In genomic region chr9:31321526-31321925, GRCm38 (mm10) we compare ENCODE assay signal across 18 mouse cellular contexts. TPM values are rescaled to one million over a fixed set of nuclear protein-coding genes. Genes with fewer than 3 reads are reported as not detected.
DNase-seq lines count a peak whose midpoint lies in the region; ATAC-seq and TF ChIP-seq lines count a peak whose summit lies in the region.
"Had no signal": no experiment of that assay in that cellular context is flagged by ENCODE, and none has a peak within 500 bp of the region (broad histone marks: within the 10 kb centered on the region; RNA-seq: fewer than 3 reads in every experiment).

No protein-coding gene starts in this region.

- H3K4me3 ChIP-seq in heart, embryonic 13.5 days, result no peak overlapping the region
- no peak overlapping the region for H3K4me3 ChIP-seq in lung, postnatal 0 days (ENCODE audit: low read depth, low read length)

- peak; percentile 84 for TF ChIP-seq EP300 in lung, postnatal 0 days (IDR thresholded peaks at IDR 0.05)

- no peaks in the 10 kb centered on the region for H3K27me3 ChIP-seq in heart, embryonic 13.5 days (replicated peaks)
- H3K27me3 ChIP-seq in lung, postnatal 0 days (replicated peaks; ENCODE audit: insufficient read depth, low read length), result no peaks in the 10 kb centered on the region

- WGBS in heart, embryonic 13.5 days, result 35% methylated on average over 4 of the region's 4 CpGs
- WGBS in lung, postnatal 0 days, result 38% methylated on average over 4 of the region's 4 CpGs

- no peaks in the 10 kb centered on the region for H3K9me3 ChIP-seq in heart, embryonic 13.5 days
- no peaks in the 10 kb centered on the region for H3K9me3 ChIP-seq in lung, postnatal 0 days (ENCODE audit: low read length)

- DNase-seq in heart, adult 8-10 months (ENCODE audit: low spot score), result no peak
- peak; percentile 36 for DNase-seq in urinary bladder, postnatal 14 days (ENCODE audit: low spot score)
- DNase-seq in urinary bladder, postnatal 25 days (ENCODE audit: low spot score), result no peak
- peak; percentile 74 for DNase-seq in lung, postnatal 0 days (ENCODE audit: low spot score)
- DNase-seq in spleen, adult 12 weeks (ENCODE audit: low spot score), result no peak
- no peak for DNase-seq in retina, embryonic 14.5 days (ENCODE audit: low spot score)
- DNase-seq: adrenal gland, postnatal 10 days; cerebellum, adult 9-10 months; forebrain, postnatal 0 days; heart, adult 18-20 months; heart, postnatal 10 days; kidney, adult 11 months; kidney, postnatal 10 days; retina, postnatal 1 day; thymus, postnatal 25 days had no signal

- no peak for ATAC-seq in heart, embryonic 13.5 days (ENCODE audit: extremely low read depth, insufficient number of reproducible peaks, low FRiP score, low TSS enrichment)
- peak; percentile 88 for ATAC-seq in lung, postnatal 0 days
- ATAC-seq: forebrain, postnatal 0 days; hindbrain, embryonic 16.5 days had no signal

- no peak for TF ChIP-seq CTCF in lung, postnatal 0 days (IDR thresholded peaks at IDR 0.05)

- H3K4me2 ChIP-seq in heart, embryonic 13.5 days, result no peak overlapping the region
- H3K4me2 ChIP-seq in lung, postnatal 0 days (replicated peaks; ENCODE audit: low read depth, low read length), result no peak overlapping the region
- H3K4me2 ChIP-seq: liver, embryonic 11.5 days had no signal

- H3K9ac ChIP-seq in heart, embryonic 13.5 days, result no peak overlapping the region
- H3K9ac ChIP-seq in lung, postnatal 0 days (replicated peaks; ENCODE audit: low read depth), result no peak overlapping the region
- H3K9ac ChIP-seq: forebrain, postnatal 0 days had no signal

- H3K4me1 ChIP-seq in heart, embryonic 13.5 days, result peaks cover 22% of the 10 kb centered on the region
- peaks cover 4% of the 10 kb centered on the region; the same call in 1 of the 2 replicates for H3K4me1 ChIP-seq in lung, postnatal 0 days (ENCODE audit: insufficient read depth, low read depth, low read length)

- peak overlapping the region; percentile 24; the same call in 1 of the 2 replicates for H3K27ac ChIP-seq in heart, embryonic 13.5 days (replicated peaks)
- no peak overlapping the region for H3K27ac ChIP-seq in lung, postnatal 0 days (ENCODE audit: low read length)

- H3K36me3 ChIP-seq in heart, embryonic 13.5 days, result peaks cover 6% of the 10 kb centered on the region
- H3K36me3 ChIP-seq in lung, postnatal 0 days (ENCODE audit: insufficient read depth, low read length), result no peaks in the 10 kb centered on the region

RNA-seq across cellular contexts. Expression of gene Prdm10, which starts 41.2 kb away (rescaled TPM):
- polyA plus RNA-seq in heart, embryonic 13.5 days (2015; fragmentation: Nextera tagmentation; extraction: Ambion mirVana), result 3.6 and 4.1 TPM in 2 replicates
- 1 to 10 TPM; 4.4 to 6.2 (median 5.2) TPM for total RNA-seq in heart, adult 8-10 months (2022)
- 1.2 and 1.5 TPM in 2 replicates for polyA plus RNA-seq in lung, postnatal 0 days (2015; fragmentation: Nextera tagmentation; extraction: Ambion mirVana)

Comparison
In these comparisons a context has a peak if more than half of its experiments do, and no peak if none do; other contexts are left out.
1. DNase-seq: peak in urinary bladder, postnatal 14 days (single experiment) and lung, postnatal 0 days (single experiment); none in heart, adult 8-10 months (single experiment), urinary bladder, postnatal 25 days (single experiment), spleen, adult 12 weeks (single experiment) and retina, embryonic 14.5 days (single experiment).